Mouse (Mus musculus) central nervous system, embryonic 11.5 days (tissue): ENCODE data around the gene Rasip1. TPM values are rescaled to one million over a fixed set of nuclear protein-coding genes. Genes with fewer than 3 reads are reported as not detected.

ENCODE experiments used
- polyA plus RNA-seq: library from polyadenylated mRNA; depleted of rRNA; stranded (reverse); fragments of >200 nt; gene quantifications from 2 replicates; pipeline ENCODE4 v1.2.3, GENCODE M21; 2012; rRNA removed

Gene Rasip1
- 7.7 and 8.8 TPM in 2 replicates for polyA plus RNA-seq

DNA sequence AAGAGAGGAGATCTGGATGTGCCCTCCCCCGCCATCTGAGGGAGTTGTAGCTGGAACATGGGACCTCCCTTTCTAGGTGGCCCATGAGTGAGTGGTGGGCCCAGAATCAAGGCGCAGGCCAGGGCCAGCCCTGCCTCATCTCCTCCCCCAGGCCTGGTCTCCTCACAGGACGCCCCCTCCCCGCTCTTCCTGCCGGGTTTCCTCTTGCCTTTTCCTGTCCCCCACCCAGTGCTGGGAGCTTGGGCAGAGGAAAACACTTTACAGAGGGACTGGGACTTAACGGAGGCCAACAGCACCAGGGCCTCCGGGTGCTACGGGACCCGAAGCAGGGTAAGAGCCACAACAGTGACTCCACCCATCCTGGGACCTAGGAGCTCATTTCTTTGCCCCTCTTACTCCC is at the start of gene Rasip1:
TSS of gene Rasip1 (plus strand) at position 228 of the 400 bp plus-strand sequence.

DNA sequence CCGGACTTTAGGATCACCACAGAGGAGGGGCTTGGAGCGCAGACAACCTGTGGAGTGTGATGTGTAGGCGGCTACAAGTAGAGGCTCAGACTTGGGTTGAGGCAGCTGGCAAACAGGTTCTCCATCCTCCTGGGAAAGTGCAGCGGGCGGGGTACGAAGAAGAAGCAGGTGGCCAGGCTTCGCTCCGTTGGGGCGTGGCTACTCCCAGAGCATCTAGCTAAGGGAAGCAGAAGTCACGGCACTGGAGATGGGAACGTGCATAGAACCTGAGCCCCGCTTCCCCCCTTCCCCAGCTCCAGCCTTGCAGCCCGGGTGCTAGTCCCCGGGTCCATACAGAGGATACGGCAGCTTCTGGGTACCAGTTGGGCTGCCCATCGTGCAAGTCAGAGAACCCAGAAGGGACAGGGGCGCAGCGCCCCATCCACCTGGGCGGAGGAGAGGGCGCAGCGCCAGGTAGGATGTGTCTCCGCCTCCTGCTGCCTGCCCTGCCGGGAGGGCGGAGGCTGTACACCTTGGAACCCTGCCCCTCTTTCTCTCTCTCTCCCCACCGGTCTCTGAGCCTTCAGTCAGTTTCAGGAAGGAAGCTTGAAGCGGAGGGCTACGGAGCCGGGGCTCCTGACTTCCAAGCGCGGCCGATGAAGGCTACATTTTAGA is 10.1 kb upstream of the Rasip1 start, which contains the start of gene Fut1:
TSS of gene Fut1 (plus strand) at position 248 of the 654 bp plus-strand sequence.

GRCm38 (mm10) chr7:45621443-45621842 is 5.8 kb upstream of the Rasip1 start, which contains the start of gene Izumo1:
Gene Izumo1 (plus strand): TSS chr7:45621811.

DNA sequence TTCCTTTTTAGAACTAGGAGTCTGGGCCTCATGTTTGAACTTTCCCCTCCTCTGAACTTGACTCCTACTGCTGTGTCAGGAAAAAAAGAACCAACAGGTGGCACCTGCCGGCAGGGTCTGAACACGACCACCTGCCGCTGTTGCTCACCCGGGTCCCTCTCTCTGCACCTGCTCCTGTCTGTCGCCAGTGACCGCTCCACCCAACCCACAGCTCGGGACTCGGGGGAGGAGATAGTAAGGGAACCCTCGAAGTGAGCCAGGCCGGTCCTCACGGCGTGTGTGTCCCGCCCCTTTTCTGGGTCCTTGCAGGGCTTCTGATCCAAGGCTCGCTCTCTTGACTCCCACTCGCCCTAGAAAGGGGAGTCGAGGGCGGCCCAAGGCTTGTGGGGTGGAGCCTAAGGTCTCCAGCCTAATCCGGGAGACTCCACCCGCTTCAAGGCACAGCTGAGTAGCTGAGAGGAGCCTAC is 12.3 kb downstream of the Rasip1 start, which contains the start of gene Mamstr:
TSS of gene Mamstr (plus strand) at position 417 of the 467 bp plus-strand sequence.

DNA sequence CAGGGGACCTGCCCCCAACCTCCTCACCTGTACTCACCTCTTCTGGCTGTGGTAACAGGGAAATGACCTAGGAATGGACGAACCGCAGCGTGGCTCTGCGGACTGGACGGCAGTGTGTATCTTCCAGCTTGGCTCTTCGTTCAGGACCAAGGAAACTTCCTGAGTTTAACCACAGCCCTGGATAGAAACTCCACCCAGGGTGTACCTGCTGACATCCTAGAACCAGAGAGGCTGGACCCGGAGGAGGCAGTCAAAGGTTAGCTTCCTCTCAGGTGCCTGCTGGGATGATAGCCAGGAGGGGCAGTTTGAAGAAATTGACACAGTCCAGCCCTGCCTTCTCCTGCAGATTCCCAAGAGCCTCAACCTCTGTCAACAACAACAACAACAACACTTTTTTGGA is 38.9 kb downstream of the Rasip1 start, which contains the start of gene Fut2:
TSS of gene Fut2 (minus strand) at position 234 of the 400 bp plus-strand sequence.

DNA sequence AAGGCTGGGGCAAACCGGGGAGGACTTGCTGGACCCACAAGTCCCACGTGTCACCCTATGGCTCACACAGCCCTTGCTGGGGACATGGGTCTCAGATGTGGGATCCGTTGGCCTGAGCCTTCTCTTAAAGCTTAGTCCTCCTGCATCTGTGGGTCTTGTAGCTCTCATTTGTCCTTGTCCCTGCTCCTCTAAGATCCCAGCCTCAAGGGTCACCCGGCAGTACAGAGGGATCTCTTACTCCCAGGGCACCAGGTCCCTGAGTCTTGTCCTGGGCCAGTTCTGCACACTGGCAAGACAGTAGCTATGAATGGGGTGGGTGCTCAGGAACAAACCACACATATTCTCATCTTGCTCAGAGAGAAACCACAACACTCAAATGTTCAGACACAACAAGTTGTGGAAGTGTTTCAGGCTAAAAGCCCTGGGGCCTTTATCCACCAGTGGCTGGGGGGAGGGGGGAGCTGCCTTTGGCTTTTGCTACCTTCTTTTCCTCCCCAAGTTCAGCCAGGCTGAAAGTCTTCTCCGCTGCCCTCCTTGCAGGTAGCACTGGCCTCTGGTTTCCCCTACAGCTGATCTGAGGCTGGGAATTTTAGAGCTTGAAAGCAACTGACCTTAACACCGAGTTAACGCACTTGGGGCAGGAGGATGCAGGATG is 56.2 kb downstream of the Rasip1 start, which contains the start of gene Ntn5:
TSS of gene Ntn5 (plus strand) at position 627 of the 655 bp plus-strand sequence.

Other genes starting within 250 kb of the Rasip1 start
- gene Snrnp70, start 231.7 kb upstream of the Rasip1 start, polyA plus RNA-seq: 695 and 1,491 TPM in 2 replicates
- 0.04 TPM in 1 of 2 replicates, not detected in the other for gene Kcna7, start 221.8 kb upstream of the Rasip1 start, polyA plus RNA-seq
- gene Ntf5, start 213.8 kb upstream of the Rasip1 start, polyA plus RNA-seq: 1.3 and 2.1 TPM in 2 replicates
- 0.16 TPM in 1 of 2 replicates, not detected in the other for gene Lhb, start 206.7 kb upstream of the Rasip1 start, polyA plus RNA-seq
- gene Gys1, start 192.6 kb upstream of the Rasip1 start, polyA plus RNA-seq: 19.0 and 32.3 TPM in 2 replicates
- gene Ruvbl2, start 189.4 kb upstream of the Rasip1 start, polyA plus RNA-seq: 154 and 206 TPM in 2 replicates
- gene Ftl1, start 167.6 kb upstream of the Rasip1 start, polyA plus RNA-seq: 1,702 and 1,837 TPM in 2 replicates
- 146 and 199 TPM in 2 replicates for gene Bax, start 160.6 kb upstream of the Rasip1 start, polyA plus RNA-seq
- gene Tulp2, start 145.6 kb upstream of the Rasip1 start, polyA plus RNA-seq: 0.24 and 0.80 TPM in 2 replicates
- not detected in 2 replicates for gene Gm45808, start 140.7 kb upstream of the Rasip1 start, polyA plus RNA-seq
- gene Dhdh, start 138.7 kb upstream of the Rasip1 start, polyA plus RNA-seq: 3.5 and 3.9 TPM in 2 replicates
- 101 and 117 TPM in 2 replicates for gene Nucb1, start 117.1 kb upstream of the Rasip1 start, polyA plus RNA-seq
- 14.8 and 20.2 TPM in 2 replicates for gene Ppp1r15a, start 101.2 kb upstream of the Rasip1 start, polyA plus RNA-seq
- gene Plekha4, start 101.2 kb upstream of the Rasip1 start, polyA plus RNA-seq: 1.8 and 4.0 TPM in 2 replicates
- 0.37 and 0.56 TPM in 2 replicates for gene Hsd17b14, start 72.6 kb upstream of the Rasip1 start, polyA plus RNA-seq
- 29.4 and 42.2 TPM in 2 replicates for gene Bcat2, start 57.3 kb upstream of the Rasip1 start, polyA plus RNA-seq
- 0.07 TPM in 1 of 2 replicates, not detected in the other for gene Fgf21, start 12.0 kb upstream of the Rasip1 start, polyA plus RNA-seq
- gene Fut1, start 10.2 kb upstream of the Rasip1 start, polyA plus RNA-seq: 0.01 and 0.04 TPM in 2 replicates
- gene Izumo1, start 5.7 kb upstream of the Rasip1 start, polyA plus RNA-seq: 0.20 and 0.22 TPM in 2 replicates
- 2.8 and 5.1 TPM in 2 replicates for gene Mamstr, start 12.5 kb downstream of the Rasip1 start, polyA plus RNA-seq
- 0.02 and 0.15 TPM in 2 replicates for gene Fut2, start 38.9 kb downstream of the Rasip1 start, polyA plus RNA-seq
- 0.64 and 0.94 TPM in 2 replicates for gene Ntn5, start 56.5 kb downstream of the Rasip1 start, polyA plus RNA-seq
- gene Sec1, start 66.9 kb downstream of the Rasip1 start, polyA plus RNA-seq: 1.3 and 2.3 TPM in 2 replicates
- 22.0 and 26.1 TPM in 2 replicates for gene Car11, start 72.4 kb downstream of the Rasip1 start, polyA plus RNA-seq
- 7.3 and 9.1 TPM in 2 replicates for gene Dbp, start 77.6 kb downstream of the Rasip1 start, polyA plus RNA-seq
- 1,250 and 1,262 TPM in 2 replicates for gene Rpl18, start 88.0 kb downstream of the Rasip1 start, polyA plus RNA-seq
- gene Sphk2, start 90.5 kb downstream of the Rasip1 start, polyA plus RNA-seq: 25.3 and 27.1 TPM in 2 replicates
- 1.3 and 1.6 TPM in 2 replicates for gene Fam83e, start 93.7 kb downstream of the Rasip1 start, polyA plus RNA-seq
- gene Spaca4, start 98.3 kb downstream of the Rasip1 start, polyA plus RNA-seq: not detected in 2 replicates
- gene Lmtk3, start 156.2 kb downstream of the Rasip1 start, polyA plus RNA-seq: 85.6 and 107 TPM in 2 replicates
- 0.56 and 0.88 TPM in 2 replicates for gene Sult2b1, start 157.2 kb downstream of the Rasip1 start, polyA plus RNA-seq
- 155 and 323 TPM in 2 replicates for gene Cyth2, start 187.1 kb downstream of the Rasip1 start, polyA plus RNA-seq
- 1.2 and 1.3 TPM in 2 replicates for gene Kcnj14, start 197.3 kb downstream of the Rasip1 start, polyA plus RNA-seq
- gene Grwd1, start 203.5 kb downstream of the Rasip1 start, polyA plus RNA-seq: 28.4 and 31.1 TPM in 2 replicates
- gene Kdelr1, start 245.3 kb downstream of the Rasip1 start, polyA plus RNA-seq: 69.6 and 180 TPM in 2 replicates